Mouse (Mus musculus) R1 (cell line): Measurements from ENCODE around the gene Epas1.

Experiments used
- DNase-seq: peaks from one replicate; pipeline ENCODE4 v3.0.0-alpha.2; 2018; ENCODE audit warnings: low read depth, low spot score

Gene Epas1

DNA sequence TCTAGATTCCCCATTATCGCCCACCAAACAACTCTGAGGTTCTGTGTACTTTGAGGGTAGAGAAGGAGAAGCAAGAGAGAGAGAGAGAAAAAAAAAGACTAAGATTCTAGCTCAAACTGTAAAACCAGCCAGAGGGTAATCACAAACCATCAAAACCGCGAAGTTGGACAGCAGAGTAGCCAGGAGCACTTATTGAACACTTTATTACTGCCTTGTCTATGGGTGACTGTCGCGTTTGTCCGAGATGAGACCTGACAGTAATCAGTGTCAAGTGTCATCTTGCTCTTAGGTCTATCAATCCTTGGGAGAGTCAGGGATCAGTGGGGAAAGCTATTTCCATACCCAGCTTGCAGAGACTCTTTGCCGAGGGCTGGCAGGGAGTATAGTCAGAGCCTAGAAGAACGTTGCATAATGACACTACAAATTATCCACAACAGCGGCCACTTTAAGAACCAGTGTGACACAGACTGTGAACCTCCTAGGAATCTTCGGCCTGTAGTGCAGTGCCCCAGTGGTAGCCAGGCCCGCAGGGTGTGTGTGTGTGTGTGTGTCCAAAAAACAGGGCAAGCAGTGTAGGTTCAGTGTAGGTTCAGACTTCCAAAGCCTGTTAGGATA is 2.2 kb downstream of the Epas1 start:
- no peak for DNase-seq

DNA sequence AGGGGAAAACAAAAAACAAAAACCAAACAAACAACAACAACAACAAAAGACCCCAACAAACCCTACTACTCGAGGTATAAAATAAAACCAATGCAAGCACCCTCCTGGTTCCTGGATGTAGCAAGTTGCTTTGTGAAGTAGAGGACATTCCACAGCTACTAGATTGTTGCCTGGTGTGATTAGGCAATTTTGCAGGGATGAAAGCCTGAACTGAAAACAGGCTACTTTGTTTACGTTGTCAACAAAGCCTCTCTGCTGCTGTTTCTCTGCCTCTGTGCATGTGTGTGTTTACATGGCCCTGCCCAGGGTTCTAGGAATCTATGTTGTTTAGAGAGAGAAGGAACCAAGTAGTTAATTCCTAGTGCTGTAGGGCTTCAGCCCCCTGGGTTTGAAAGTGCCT is 4.1 kb downstream of the Epas1 start:
- DNase-seq, result no peak

DNA sequence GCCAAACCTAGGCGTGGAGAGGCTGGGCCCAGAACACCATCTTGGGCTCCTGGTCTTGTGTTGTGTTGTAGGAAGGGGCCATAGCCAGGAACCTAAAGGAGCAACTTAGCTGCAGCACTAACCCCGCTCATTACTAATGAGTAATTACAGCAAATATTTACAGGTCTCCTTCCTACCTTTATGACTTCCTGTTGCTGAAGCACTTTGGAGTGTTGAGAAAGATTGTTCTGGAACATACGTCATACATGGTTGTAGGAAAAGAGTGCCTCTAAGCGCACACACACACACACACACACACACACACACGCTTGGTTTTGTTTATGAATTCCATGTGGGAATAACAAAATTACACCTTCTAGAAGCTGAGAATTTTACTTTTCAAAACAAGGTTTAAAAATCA is 8.4 kb downstream of the Epas1 start:
- no peak for DNase-seq

DNA sequence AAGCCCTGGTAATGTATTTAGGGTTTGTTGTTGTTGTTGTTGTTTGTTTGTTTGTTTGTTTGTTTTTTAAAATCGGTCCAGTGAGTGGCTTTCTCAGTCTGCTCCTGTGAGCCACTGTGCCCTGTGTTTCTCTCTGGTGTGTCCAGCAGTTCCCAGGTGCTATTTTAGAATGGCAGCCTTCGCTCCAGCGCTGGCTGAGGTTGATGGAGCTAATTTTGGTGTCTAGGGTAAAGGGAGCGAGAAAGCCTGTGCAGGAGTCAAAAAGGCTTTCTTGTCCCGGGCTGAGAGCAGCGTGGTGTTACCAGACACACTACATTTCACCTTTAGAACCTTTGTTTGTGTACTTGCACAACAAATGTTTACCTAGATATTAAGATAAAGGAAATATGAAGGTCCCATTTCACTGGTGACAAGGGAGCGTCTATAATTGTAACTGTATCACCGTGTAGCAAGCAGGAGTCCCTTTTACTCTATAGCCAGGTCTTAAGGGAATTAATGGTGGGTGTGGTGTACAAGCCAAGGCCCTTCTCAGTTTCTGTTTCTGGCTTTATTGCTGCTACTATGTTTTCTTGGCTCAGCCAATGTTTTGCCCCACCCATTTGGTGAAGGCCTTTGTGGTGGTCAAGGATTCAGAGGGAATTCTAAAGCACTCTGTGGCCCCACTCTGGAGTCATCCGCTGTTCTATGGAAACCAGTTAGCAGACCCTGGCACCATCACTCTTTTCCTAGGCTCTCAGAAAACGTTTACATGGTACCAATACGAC is 9.2 kb downstream of the Epas1 start:
- DNase-seq, result no peak

DNA sequence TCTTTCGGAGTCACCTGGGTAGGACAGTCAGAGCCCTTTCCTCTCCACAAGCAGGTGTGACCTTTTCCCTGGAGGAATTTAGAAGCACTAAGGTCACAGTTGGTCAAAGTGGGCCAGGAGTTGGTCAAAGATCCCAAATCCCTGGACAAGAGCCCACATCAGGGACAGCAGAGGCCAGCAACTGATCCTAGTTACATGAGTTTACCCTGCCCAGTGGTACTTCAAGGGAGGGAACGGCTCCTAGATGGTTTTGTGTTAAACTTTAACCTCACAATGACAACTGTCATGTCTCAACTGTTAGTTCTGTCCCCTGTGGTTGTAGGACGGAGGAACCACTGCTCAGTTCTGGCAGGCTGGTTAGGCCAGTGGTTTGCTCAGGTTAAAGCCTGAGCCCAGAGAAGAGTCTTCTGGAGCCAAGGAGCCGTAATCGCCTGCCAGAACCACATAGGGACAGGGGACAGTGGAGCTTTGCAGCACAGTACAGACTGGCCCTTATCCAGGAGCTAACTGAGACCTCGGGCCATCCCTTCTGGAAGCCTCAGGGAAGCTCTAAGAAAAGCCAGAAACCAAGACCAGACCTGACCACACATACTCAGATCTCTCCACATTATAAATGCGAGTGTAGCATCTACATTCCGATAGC is 12.4 kb downstream of the Epas1 start:
- no peak for DNase-seq

DNA sequence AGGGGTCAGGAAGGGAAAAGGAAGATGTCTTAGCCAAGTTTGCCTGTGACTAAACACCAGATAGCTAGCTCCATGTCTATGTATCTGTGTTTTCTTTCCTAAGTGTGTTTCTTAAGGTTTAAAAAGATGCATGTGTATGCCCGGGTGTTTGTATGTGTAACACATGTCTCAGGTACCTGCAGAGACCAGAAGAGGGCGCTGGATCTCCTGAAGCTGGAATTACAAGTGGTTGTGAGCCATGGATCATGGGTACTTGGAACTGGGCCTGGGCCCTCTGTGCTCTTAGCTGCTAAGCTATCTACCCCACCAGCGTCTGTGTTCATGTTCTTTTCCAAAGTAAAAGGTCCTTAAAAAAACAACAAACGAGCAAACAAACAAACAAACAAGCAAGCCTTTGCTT is 12.9 kb downstream of the Epas1 start:
- peak; percentile 73 for DNase-seq

DNA sequence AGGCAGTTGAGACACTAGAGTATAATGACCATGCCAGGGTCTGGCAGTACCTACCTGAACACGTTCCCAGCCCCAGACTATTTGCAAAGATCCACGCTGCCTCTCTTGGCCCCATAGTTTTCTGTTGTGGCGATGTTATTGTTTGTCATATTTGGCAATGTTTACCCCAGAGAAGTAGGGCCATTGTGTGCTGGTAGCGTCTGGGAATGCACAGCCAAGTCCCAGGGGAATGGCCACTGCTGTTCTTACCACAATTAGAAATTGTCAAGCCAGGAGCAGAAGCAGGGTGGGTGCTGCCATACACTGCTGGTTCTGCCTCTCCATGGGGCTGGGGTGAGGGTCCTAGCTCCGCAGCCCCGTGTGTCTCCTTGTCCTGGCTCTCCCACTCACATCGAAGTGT is 15.1 kb downstream of the Epas1 start:
- no peak for DNase-seq

DNA sequence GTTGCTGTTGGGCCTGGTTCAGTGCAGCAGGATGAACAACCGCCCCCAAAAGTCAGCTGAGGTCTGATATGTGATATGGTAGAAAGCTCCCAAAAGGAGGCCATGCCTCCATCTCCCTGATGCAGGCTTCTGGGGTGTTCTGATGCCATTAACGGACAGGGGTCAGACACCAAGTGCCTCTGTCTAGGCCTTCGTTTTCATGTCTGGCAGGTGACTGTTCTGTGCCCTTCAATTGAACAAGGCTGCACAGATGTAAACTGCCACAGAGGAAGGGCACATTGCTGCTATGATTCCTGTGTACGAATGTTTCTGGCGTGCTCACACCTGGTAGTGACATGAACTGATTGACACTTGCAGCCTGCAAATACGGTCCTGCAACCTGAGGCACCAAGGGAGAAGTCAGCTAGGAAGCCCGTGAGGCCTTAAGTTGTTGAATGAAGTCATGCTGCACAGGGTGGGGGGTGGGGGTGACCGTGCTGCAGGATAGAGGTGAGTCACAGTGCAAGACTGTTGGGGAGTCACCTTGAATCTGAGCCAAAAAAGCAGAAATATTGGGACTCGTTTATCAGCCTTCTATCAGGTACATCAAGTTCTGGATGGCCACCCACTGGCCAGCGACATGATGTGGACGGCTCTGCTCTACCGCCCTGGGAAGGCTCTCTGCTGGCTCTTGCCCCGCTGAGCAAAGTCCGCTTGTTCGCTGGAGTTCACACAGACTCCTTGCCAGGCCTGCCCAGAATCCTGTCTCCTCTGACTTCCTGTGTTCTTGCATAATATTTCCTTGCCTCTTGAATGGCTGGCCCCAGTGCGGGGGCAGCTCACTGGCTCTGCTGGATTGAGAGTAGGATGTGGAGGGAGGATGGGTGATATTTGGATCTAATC is 16.1 kb downstream of the Epas1 start:
- DNase-seq, result no peak

DNA sequence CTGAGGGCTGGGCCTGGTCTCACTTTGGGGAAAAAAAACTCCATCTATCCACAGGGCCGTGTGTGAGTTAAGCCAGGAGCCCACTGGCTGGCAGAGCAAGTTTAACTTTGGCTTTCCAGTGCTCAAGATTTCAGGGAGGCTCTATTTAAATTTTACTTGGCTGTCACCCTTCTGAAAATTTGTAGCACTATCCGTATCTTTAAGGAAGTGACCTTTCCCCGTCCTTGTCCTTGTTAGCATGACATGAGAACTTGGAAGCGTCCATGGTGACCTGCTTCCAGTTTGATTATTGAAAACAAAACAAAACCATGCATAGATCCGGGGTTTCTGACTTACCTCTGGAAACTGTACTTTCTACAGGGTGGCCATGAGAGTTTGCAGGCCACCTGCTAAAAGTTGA is 17.3 kb downstream of the Epas1 start:
- DNase-seq, result no peak

DNA sequence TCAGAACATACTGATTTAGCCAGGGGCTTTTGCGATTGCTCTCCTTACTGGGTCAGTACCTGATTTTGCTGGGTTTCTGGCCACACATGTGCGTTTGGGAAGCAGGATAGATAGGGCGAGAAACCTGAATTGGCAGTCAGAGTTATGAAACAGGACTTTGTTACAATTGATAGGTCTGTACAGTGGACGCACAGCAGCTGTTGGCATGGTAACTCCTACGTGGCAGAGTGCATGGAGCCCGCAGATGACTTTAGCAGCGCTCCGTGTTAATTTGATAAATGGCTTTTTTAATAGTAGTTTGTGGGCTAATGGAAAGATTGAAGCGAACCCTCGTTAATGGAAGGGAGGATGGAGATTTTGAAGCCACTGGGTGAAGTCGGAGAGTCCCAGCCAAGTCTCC is 18.5 kb downstream of the Epas1 start:
- no peak for DNase-seq

DNA sequence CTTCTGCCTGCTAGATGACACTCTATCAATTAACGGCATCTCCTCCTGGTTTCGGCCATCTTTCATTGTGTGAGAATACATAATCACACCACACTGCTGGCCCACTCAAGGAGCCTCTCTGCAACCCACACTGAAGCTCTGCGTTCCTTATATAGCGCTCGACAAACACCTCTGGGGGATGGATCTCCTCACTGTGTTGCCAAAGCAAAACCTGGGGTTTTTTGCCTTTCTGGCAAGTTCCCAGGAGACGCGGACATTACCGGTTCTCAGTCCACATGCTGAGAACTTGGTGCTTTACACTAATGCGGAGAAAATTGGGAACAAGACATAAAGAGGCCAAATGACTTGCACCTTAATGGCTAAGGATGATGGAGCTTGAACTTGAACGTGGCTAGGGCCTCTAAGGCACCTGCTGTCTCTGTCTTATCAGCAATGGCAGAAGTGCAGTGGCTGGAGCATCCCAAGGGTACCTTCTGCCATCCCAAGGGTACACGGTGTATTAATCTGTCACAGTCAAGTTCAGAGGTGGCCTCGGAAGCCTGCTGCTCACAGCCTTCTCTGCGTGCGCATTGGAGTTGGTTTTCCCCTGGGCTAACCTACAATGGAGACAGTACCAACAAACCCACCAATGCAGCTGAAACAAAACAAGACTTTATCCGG is 19.6 kb downstream of the Epas1 start:
- DNase-seq, result no peak

DNA sequence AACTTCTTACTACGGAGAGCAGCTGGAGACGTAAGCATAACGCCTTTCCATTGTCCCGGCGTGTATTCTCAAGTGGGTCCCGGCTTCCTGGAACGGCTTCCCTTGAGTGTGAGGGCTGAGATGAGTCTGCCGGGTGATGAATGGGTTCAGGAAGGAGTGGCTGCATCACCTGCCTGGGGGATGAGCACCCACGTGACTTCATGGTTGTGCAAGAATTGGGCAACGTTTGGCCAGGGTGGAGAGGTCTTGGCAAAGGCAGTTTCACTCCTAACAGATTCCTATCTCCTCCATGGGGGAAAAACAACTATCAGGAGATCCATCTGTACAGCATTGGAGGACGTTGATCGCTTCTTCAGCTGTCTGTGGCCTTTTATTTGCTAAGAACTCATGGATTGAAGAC is 23.0 kb downstream of the Epas1 start:
- DNase-seq, result no peak

DNA sequence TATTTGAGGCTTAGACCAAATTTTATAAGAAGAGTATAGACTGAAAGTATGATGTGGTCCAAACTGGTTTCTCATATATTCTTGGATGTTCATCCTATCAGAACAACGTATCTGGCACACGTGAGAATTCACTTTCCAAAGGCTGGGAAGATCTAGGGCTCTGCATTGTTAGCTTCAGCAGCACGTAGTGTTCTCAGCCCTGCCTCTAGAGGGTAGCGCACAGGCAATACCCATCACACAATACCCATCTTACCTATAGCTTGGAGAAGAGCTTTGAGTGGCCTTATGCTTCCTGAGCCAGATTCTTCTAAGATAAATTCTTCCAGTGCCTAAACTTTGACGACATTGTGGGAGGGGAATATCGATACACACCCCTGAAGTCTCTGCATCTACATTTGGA is 24.6 kb downstream of the Epas1 start:
- peak; percentile 44 for DNase-seq

DNA sequence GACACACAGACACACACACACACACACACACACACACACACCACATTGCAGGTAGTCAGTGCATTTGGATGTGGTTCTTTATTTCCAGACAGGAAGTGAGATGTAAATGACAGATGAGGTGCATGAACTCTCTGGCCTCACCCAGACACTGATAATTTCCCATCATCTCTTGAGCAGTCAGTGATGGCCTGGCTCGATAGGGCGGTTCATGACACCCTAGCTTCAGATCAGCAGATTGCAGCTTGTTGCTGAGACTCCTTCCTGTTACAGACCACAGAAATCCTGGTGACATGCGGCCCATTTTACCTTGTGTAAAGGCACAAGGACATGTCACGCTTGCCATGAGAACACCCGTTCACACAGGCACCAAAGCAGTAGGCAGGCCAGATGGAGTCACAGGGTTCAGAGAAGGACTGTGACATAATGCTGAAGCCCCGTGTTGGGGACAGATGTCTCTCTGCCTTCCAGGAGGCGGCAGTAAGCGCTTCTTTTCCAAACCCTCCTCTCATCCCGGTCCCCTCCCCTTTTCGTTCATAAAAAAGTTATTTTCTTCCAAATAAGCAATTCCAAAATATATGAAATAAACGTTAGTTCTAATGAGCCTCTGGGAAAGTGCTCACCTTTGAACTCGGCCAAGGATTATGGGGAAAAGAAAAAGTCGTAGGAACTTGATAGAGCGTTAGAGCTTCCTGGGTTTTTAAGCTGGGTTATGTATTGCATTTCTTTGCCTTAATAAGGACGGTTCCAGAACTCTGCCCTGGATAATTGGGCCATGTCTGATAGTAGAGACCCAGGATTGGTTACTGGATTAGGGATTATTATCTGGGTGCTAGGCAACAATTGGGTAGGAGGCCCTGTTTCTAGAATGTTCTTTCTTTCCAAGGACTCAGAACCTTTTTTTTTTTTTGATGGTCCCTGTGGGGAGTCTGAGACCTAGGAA is 26.0 kb downstream of the Epas1 start:
- no peak for DNase-seq

DNA sequence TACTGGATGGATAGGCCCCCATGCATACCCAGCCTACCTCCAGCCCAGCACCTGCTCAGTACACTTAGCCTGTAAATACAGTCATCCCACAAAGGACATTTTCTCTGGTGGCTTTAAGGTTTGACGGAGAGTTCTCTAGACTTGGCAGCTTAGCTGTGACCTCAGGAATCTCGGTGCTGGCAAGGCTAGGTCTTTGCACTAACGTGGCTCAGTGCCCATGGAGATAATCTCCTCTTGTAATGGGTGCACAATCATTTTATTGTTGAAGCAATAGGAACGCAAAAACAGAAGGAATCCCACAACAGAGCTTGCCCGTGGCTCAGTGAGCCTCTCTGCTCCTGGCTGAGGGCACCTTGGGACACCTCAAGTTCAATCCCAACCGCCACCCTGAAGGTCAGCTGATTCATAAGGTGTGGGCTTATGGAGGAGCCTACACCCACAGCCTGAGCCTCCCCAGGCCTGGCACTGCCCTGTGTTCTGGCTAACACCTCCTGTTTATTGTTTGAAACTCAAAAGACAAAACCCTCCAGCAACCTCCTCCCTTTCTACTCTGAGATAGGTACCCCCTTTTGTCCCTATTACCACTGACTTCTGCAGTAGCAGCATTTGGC is 27.3 kb downstream of the Epas1 start:
- no peak for DNase-seq

DNA sequence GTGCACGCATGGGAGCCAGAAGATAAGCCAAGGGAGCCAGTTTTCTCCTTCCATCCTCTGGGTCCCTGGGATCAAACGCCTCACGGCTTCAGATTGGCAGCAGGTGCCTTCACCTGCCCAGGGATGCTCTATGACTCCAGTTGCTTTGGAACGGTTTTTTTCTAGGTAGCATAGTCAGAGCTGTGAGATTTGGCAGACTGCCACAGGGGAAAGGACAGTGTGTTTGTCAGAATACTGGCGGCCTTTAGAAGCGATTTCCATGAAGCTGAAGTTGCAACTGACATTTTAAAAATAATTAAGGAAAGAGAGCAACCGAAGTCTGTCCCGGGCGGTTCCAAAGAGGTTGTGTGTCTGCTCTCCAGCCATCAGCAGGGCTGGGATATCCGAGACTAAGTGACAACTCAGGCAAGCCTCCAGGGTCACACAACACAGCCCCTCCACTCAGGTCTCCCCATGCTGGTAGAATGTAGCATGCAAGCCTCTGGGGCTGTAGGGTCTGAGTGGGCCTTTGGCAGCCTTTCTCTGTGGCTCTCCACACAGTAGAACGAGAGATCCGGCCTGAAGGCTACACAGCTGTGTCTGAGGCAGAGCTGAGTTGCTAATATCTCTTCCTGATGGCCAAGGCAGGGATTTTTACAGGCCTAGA is 28.4 kb downstream of the Epas1 start:
- DNase-seq, result no peak

DNA sequence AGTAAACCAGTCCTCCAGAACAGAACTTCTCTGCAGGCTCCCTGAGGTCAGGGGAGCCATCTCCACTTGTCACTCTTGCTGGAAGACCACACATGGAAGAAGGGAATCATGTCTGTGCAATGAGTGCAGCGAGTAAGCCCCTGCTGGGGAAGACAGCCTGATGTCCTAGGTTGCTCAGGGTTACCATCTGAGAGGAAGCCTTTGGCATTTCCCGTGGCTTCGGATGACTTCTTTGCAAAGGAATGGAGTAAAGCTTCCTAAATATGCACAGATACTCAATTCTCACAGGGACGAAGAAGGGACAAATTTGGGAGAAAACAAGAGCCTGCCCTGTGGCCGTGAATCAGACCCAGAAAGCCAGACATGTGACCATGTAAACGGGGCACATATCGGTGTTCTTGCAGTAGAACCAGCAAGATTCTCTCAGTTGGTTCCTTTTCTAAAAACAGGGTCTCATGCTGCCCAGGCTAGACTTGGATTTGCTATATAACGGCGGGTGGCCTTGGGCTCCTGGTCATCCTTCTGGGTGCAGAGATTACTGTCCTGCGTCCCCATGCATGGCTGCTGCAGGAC is 31.0 kb downstream of the Epas1 start:
- DNase-seq, result peak; percentile 49

DNA sequence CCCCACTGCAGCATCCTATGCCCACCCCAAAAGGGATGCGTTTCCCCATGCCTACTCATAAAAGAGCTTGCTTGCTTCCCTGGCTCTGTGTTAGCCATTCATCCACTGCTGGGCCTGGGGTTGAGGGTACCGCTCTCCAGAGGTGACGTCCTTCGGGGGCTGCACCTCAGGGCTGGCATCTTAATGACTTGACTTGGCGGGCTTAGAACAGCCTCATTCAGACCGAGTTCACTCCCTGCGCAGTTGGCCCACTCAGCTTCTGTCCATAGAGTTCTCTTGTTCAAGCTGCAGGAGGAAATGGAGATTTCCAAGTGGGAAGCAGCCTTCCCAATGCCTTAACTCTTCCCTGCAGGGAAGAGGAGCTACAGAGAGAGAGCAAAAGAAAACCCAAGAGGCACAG is 32.1 kb downstream of the Epas1 start:
- no peak for DNase-seq

DNA sequence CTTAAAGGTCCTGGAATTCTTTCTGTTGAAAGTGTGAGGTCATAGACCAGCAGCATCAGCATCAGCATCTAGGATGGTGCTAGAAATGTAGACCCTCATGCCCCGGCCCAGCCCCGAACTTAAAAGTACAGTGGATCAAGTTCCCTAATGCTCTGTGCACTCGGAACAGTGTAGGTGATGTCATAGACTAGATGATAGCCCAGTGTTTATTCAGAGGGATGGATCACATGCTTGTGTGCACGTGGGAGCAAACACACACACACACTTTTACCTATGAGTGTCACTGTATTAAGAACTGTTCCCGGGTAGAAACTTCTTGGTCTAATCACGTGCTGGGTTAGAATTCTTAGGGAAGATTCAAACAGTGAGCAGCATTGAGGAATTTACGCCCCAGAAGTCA is 33.0 kb downstream of the Epas1 start:
- no peak for DNase-seq
